Mouse (Mus musculus) liver, embryonic 14.5 days (tissue): Measurements from ENCODE around the gene Olfr725. TPM values are rescaled to one million over a fixed set of nuclear protein-coding genes. Genes with fewer than 3 reads are reported as not detected.

Experiments
- ATAC-seq: fragments of 200-750 bp; cut with Nextera tagmentation; 2 replicates; pipeline ENCODE4 v1.8.0; 2017; ENCODE audit warnings: moderate number of reproducible peaks, mild to moderate bottlenecking, moderate library complexity; ENCODE audit not compliant: insufficient read depth
- DNase-seq, 3 experiments: peaks; one replicate each; pipeline ENCODE4 v3.0.0-alpha.2; 2012 to 2013; ENCODE audit warnings: low read depth in 3 of 3, low spot score in 3 of 3
- H3K27ac ChIP-seq: fragments of 300-500 bp; sonication (generic); 2 replicates; pipeline ENCODE4 v1.5.1; 2014; ENCODE audit warnings: moderate library complexity, mild to moderate bottlenecking, control low read depth, inconsistent platforms
- H3K27me3 ChIP-seq: fragments of 300-500 bp; sonication (generic); 2 replicates; pipeline ENCODE4 v1.6.1; 2014; ENCODE audit warnings: mild to moderate bottlenecking, low read length, moderate library complexity; ENCODE audit not compliant: control insufficient read depth, insufficient read depth
- H3K36me3 ChIP-seq: fragments of 300-500 bp; sonication (generic); replicated peaks from 2 replicates; pipeline ENCODE4 v1.6.1; 2014; ENCODE audit warnings: low read depth; ENCODE audit not compliant: control insufficient read depth, insufficient read depth
- H3K4me1 ChIP-seq, 2 experiments: fragments of 200-500 bp in 1 of 2; fragments of 300-500 bp in 1 of 2; sonication (generic) in 1 of 2; replicated peaks; 2 replicates each; pipeline ENCODE4 v1.6.1; 2012 to 2014; ENCODE audit warnings: antibody characterized with exemption in 1 of 2, inconsistent platforms in 1 of 2, low read length in 1 of 2; ENCODE audit not compliant: control insufficient read depth in 2 of 2, insufficient read depth in 2 of 2
- H3K4me2 ChIP-seq: fragments of 300-500 bp; sonication (generic); 2 replicates; pipeline ENCODE4 v1.6.1; 2014; ENCODE audit warnings: low read depth, mild to moderate bottlenecking, control low read depth, moderate library complexity
- H3K4me3 ChIP-seq, 2 experiments: fragments of 200-500 bp in 1 of 2; fragments of 300-500 bp in 1 of 2; sonication (generic) in 1 of 2; 2 replicates each; pipeline ENCODE4 v1.5.1; 2012 to 2014; ENCODE audit warnings: low read depth in 2 of 2, low read length in 2 of 2, mild to moderate bottlenecking in 2 of 2, control low read depth in 1 of 2, inconsistent platforms in 1 of 2, moderate library complexity in 1 of 2; ENCODE audit not compliant: insufficient read depth in 1 of 2
- H3K9ac ChIP-seq: fragments of 300-500 bp; sonication (generic); replicated peaks from 2 replicates; pipeline ENCODE4 v1.6.1; 2014; ENCODE audit warnings: mild to moderate bottlenecking, control low read depth, moderate library complexity
- H3K9me3 ChIP-seq: fragments of 300-500 bp; sonication (generic); 2 replicates; pipeline ENCODE4 v1.6.1; 2016; ENCODE audit warnings: low read length, mixed read lengths; ENCODE audit not compliant: control insufficient read depth
- CTCF ChIP-seq: IDR thresholded peaks from 2 replicates; pipeline ENCODE4 v1.5.1; 2016; ENCODE audit warnings: antibody characterized with exemption, low read depth, control low read depth
- EP300 ChIP-seq: IDR thresholded peaks from 2 replicates; pipeline ENCODE4 v1.6.1; 2016; ENCODE audit warnings: antibody characterized with exemption, low read depth
- WGBS: fragments of 180-500 bp; shearing (Covaris S2); extraction: QIAGEN DNeasy Blood & Tissue Kit; methylation state at CpG from one replicate; pipeline ENCODE4 v1.1.7; 2014; ENCODE audit not compliant: insufficient replicate concordance; 5-methylcytosine and 5-hydroxymethylcytosine counted together
- polyA plus RNA-seq, 2 experiments: library from polyadenylated mRNA; depleted of rRNA in 1 of 2; stranded (reverse) in 1 of 2; unstranded in 1 of 2; fragments of >200 nt; fragmentation: Nextera tagmentation in 1 of 2; extraction: Ambion mirVana in 1 of 2; gene quantifications; 2 replicates each; pipeline versions ENCODE4 v1.2.1 to v1.2.3; 2012 to 2014

Gene Olfr725
- polyA plus RNA-seq, 2 experiments, result not detected

- Histone ChIP-seq H3K27ac (no peak overlapping the region), H3K9ac (no peak overlapping the region), H3K36me3 (no peaks in the 10 kb centered on the region), H3K4me3 (no peak overlapping the region), H3K27me3 (no peaks in the 10 kb centered on the region), H3K4me1 (no peaks in the 10 kb centered on the region), H3K9me3 (no peaks in the 10 kb centered on the region), H3K4me2 (no peak overlapping the region)
- no peak for TF ChIP-seq EP300
- no peak for TF ChIP-seq CTCF
- ATAC-seq, result no peak
- WGBS, result 64% methylated on average over 2 of the region's 2 CpGs
- DNase-seq, result no peak
These were observed 8.1 kb downstream of the Olfr725 start for GRCm38 (mm10) chr14:50032041-50032440.

DNA sequence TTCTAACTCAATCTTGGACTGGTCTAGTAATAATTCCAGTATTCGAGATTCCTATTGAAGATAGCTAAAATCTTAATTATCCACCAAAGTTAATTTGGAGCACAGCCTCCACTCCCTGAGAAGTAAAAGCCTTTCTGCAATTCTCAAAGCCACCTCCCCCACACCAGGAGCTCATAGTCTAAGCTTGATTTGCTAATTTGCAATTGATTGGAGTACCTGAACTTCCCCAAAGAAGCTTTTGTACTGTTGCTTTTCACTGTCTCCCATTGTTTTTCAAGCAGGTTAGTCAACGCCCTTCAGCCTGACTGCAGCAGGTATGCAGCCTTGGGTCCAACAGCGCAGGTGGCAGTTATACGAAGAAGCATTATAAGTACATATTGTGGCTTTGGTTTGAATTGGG is 8.8 kb downstream of the Olfr725 start:
- H3K27me3 ChIP-seq, result no peaks in the 10 kb centered on the region
- ATAC-seq (no peak), DNase-seq (no peak)
- WGBS, result 48% methylated on average over 4 of the region's 4 CpGs
- H3K27ac ChIP-seq, result no peak overlapping the region
- H3K36me3 ChIP-seq, result no peaks in the 10 kb centered on the region
- no peak for TF ChIP-seq EP300
- H3K9me3 ChIP-seq, result no peaks in the 10 kb centered on the region
- H3K4me3 ChIP-seq, result no peak overlapping the region
- no peaks in the 10 kb centered on the region for H3K4me1 ChIP-seq
- no peak overlapping the region for H3K4me2 ChIP-seq
- H3K9ac ChIP-seq, result no peak overlapping the region

DNA sequence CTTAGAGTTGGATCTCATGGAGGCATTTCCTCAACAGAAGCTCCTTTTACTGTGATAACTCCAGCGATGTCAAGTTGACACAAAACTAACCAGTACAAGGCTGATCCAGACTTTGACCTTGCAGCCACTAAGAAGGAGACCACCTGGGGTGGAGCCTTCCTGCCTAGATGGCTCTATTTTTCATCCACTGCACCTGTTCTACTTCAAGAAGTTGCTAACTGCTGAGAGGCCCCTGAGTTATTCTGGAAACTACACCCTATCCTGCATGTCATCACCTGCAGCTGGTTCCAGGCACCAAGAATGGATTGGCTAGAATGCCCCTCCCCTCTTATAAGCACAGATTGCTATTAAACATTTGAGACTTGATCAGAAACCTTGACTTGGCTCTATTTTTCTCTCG is 13.8 kb downstream of the Olfr725 start:
- Histone ChIP-seq H3K4me1 (no peaks in the 10 kb centered on the region), H3K9ac (no peak overlapping the region), H3K36me3 (no peaks in the 10 kb centered on the region), H3K4me3 (no peak overlapping the region), H3K4me2 (no peak overlapping the region), H3K27ac (no peak overlapping the region), H3K27me3 (no peaks in the 10 kb centered on the region), H3K9me3 (no peaks in the 10 kb centered on the region)
- ATAC-seq (no peak), DNase-seq (no peak)
- no peak for TF ChIP-seq CTCF
- TF ChIP-seq EP300, result no peak
- 47% methylated on average over 2 of the region's 2 CpGs for WGBS

Other genes with a start within 250 kb of the Olfr725 start
- not detected in 2 replicates for gene Olfr722, start 138.4 kb downstream of the Olfr725 start, polyA plus RNA-seq (2012; rRNA removed)
- gene Olfr722, start 138.4 kb downstream of the Olfr725 start, polyA plus RNA-seq (2014; fragmentation: Nextera tagmentation; extraction: Ambion mirVana), result not detected in 2 replicates
- gene Olfr723, start 108.6 kb downstream of the Olfr725 start, polyA plus RNA-seq (2012; rRNA removed), result not detected in 2 replicates
- not detected in 2 replicates for gene Olfr723, start 108.6 kb downstream of the Olfr725 start, polyA plus RNA-seq (2014; fragmentation: Nextera tagmentation; extraction: Ambion mirVana)
- not detected in 2 replicates for gene Olfr724, start 77.1 kb downstream of the Olfr725 start, polyA plus RNA-seq (2012; rRNA removed)
- not detected in 2 replicates for gene Olfr724, start 77.1 kb downstream of the Olfr725 start, polyA plus RNA-seq (2014; fragmentation: Nextera tagmentation; extraction: Ambion mirVana)
- gene Olfr726, start 50.6 kb upstream of the Olfr725 start, polyA plus RNA-seq (2012; rRNA removed), result not detected in 2 replicates
- gene Olfr726, start 50.6 kb upstream of the Olfr725 start, polyA plus RNA-seq (2014; fragmentation: Nextera tagmentation; extraction: Ambion mirVana), result not detected in 2 replicates
- gene Olfr727, start 82.8 kb upstream of the Olfr725 start, polyA plus RNA-seq (2012; rRNA removed), result not detected in 2 replicates
- gene Olfr727, start 82.8 kb upstream of the Olfr725 start, polyA plus RNA-seq (2014; fragmentation: Nextera tagmentation; extraction: Ambion mirVana), result not detected in 2 replicates
- not detected in 2 replicates for gene Olfr728, start 102.3 kb upstream of the Olfr725 start, polyA plus RNA-seq (2012; rRNA removed)
- gene Olfr728, start 102.3 kb upstream of the Olfr725 start, polyA plus RNA-seq (2014; fragmentation: Nextera tagmentation; extraction: Ambion mirVana), result not detected in 2 replicates
- gene Olfr729, start 112.5 kb upstream of the Olfr725 start, polyA plus RNA-seq (2012; rRNA removed), result not detected in 2 replicates
- not detected in 2 replicates for gene Olfr729, start 112.5 kb upstream of the Olfr725 start, polyA plus RNA-seq (2014; fragmentation: Nextera tagmentation; extraction: Ambion mirVana)
- gene Olfr730, start 147.8 kb upstream of the Olfr725 start, polyA plus RNA-seq (2012; rRNA removed), result not detected in 2 replicates
- gene Olfr730, start 147.8 kb upstream of the Olfr725 start, polyA plus RNA-seq (2014; fragmentation: Nextera tagmentation; extraction: Ambion mirVana), result not detected in 2 replicates
- gene Olfr731, start 201.5 kb upstream of the Olfr725 start, polyA plus RNA-seq (2012; rRNA removed), result not detected in 2 replicates
- gene Olfr731, start 201.5 kb upstream of the Olfr725 start, polyA plus RNA-seq (2014; fragmentation: Nextera tagmentation; extraction: Ambion mirVana), result not detected in 2 replicates
- gene Olfr732, start 243.8 kb upstream of the Olfr725 start, polyA plus RNA-seq (2012; rRNA removed), result not detected in 2 replicates
- gene Olfr732, start 243.8 kb upstream of the Olfr725 start, polyA plus RNA-seq (2014; fragmentation: Nextera tagmentation; extraction: Ambion mirVana), result not detected in 2 replicates